Mouse (Mus musculus): ENCODE data around the gene Gpank1. TPM values are rescaled to one million over a fixed set of nuclear protein-coding genes. Genes with fewer than 3 reads are reported as not detected.
"Not testable (repeated sequence)": the region's sequence is repeated elsewhere in the genome, so short reads cannot be mapped to it uniquely, and the experiment has no call there.

The Gpank1 gene
- total RNA-seq, 1 experiment from 2014 or later = 126 TPM

GRCm38 (mm10) chr17:35094475-35095365 is 26.5 kb upstream of the Gpank1 start:
- ATAC-seq (replicated peaks; ENCODE audit: insufficient number of reproducible peaks, low FRiP score, low TSS enrichment, poor library complexity, severe bottlenecking) = no peak

GRCm38 (mm10) chr17:35096597-35096996 is 24.7 kb upstream of the Gpank1 start:
- no peak for ATAC-seq (replicated peaks; ENCODE audit: insufficient number of reproducible peaks, low FRiP score, low TSS enrichment, poor library complexity, severe bottlenecking)

- no peak for ATAC-seq (replicated peaks; ENCODE audit: insufficient number of reproducible peaks, low FRiP score, low TSS enrichment, poor library complexity, severe bottlenecking)
Measured at GRCm38 (mm10) chr17:35097164-35097655, 24.0 kb upstream of the Gpank1 start.

- no peak for ATAC-seq (replicated peaks; ENCODE audit: insufficient number of reproducible peaks, low FRiP score, low TSS enrichment, poor library complexity, severe bottlenecking)
Measured at GRCm38 (mm10) chr17:35100196-35100765, 21.0 kb upstream of the Gpank1 start.

GRCm38 (mm10) chr17:35101161-35101560 is 20.1 kb upstream of the Gpank1 start:
- no peak for ATAC-seq (replicated peaks; ENCODE audit: insufficient number of reproducible peaks, low FRiP score, low TSS enrichment, poor library complexity, severe bottlenecking)

- no peak for ATAC-seq (replicated peaks; ENCODE audit: insufficient number of reproducible peaks, low FRiP score, low TSS enrichment, poor library complexity, severe bottlenecking)
Measured at GRCm38 (mm10) chr17:35102299-35102698, 19.0 kb upstream of the Gpank1 start.

GRCm38 (mm10) chr17:35103221-35103690 is 18.0 kb upstream of the Gpank1 start:
- ATAC-seq (replicated peaks; ENCODE audit: insufficient number of reproducible peaks, low FRiP score, low TSS enrichment, poor library complexity, severe bottlenecking) = no peak

- ATAC-seq (replicated peaks; ENCODE audit: insufficient number of reproducible peaks, low FRiP score, low TSS enrichment, poor library complexity, severe bottlenecking) = no peak
Measured at GRCm38 (mm10) chr17:35104079-35104478, 17.2 kb upstream of the Gpank1 start.

- no peak for ATAC-seq (replicated peaks; ENCODE audit: insufficient number of reproducible peaks, low FRiP score, low TSS enrichment, poor library complexity, severe bottlenecking)
Measured at GRCm38 (mm10) chr17:35104754-35105153, 16.5 kb upstream of the Gpank1 start.

- ATAC-seq (replicated peaks; ENCODE audit: insufficient number of reproducible peaks, low FRiP score, low TSS enrichment, poor library complexity, severe bottlenecking) = no peak
Measured at GRCm38 (mm10) chr17:35105740-35106389, 15.4 kb upstream of the Gpank1 start.

GRCm38 (mm10) chr17:35106522-35106921 is 14.7 kb upstream of the Gpank1 start:
- no peak for ATAC-seq (replicated peaks; ENCODE audit: insufficient number of reproducible peaks, low FRiP score, low TSS enrichment, poor library complexity, severe bottlenecking)

GRCm38 (mm10) chr17:35108097-35108496 is 13.2 kb upstream of the Gpank1 start, which contains the start of gene Ly6g5c:
Ly6g5c (plus strand) TSS chr17:35108279.
- no peak for ATAC-seq (replicated peaks; ENCODE audit: insufficient number of reproducible peaks, low FRiP score, low TSS enrichment, poor library complexity, severe bottlenecking)

GRCm38 (mm10) chr17:35111774-35112173 is 9.5 kb upstream of the Gpank1 start:
- no peak for ATAC-seq (replicated peaks; ENCODE audit: insufficient number of reproducible peaks, low FRiP score, low TSS enrichment, poor library complexity, severe bottlenecking)

GRCm38 (mm10) chr17:35115046-35116019 is 5.9 kb upstream of the Gpank1 start, which contains the start of gene Ly6g5b:
Ly6g5b (minus strand) TSS chr17:35115428.
- ATAC-seq (replicated peaks; ENCODE audit: insufficient number of reproducible peaks, low FRiP score, low TSS enrichment, poor library complexity, severe bottlenecking) = peak; percentile 32; the same call in 1 of the 2 replicates

- ATAC-seq (replicated peaks; ENCODE audit: insufficient number of reproducible peaks, low FRiP score, low TSS enrichment, poor library complexity, severe bottlenecking) = no peak
Measured at GRCm38 (mm10) chr17:35120745-35121142, 511 bp upstream of the Gpank1 start.

GRCm38 (mm10) chr17:35121871-35122303 is 632 bp downstream of the Gpank1 start, which contains the start of gene Csnk2b:
Csnk2b (minus strand) TSS chr17:35122053.
- 0 out of 2 replicates have a peak, but pooled peaks have one; percentile 7 for ATAC-seq (replicated peaks; ENCODE audit: insufficient number of reproducible peaks, low FRiP score, low TSS enrichment, poor library complexity, severe bottlenecking)

GRCm38 (mm10) chr17:35123287-35123686 is 2.0 kb downstream of the Gpank1 start:
- ATAC-seq (replicated peaks; ENCODE audit: insufficient number of reproducible peaks, low FRiP score, low TSS enrichment, poor library complexity, severe bottlenecking) = not testable (repeated sequence)
